Mouse (Mus musculus): ENCODE results near the gene Zfp879.

DNA sequence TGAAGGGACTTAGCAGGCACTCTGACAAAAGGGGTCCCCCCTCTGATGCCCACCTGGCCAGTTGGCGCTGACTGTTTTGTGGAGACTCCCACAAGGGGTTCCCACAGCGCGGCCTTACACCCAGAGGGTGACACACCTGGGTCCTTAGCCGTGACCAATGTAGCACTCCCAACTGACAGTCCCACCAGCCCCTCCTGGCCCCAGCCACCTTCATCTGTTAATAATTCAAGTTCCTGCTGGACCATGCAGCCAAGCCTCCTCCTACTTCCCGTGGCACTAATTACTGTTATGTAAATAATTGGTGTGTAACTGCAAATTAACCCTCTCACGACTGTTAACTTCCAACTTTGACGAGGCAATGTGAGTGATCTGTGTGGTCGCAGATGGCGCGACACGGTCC lies 43.7 kb downstream of the Zfp879 start:
- TF ChIP-seq CTCF (IDR thresholded peaks at IDR 0.05; ENCODE audit: low read depth, low read length) (no peak), POLR2A (IDR thresholded peaks at IDR 0.05; ENCODE audit: extremely low read depth, insufficient read depth, low read length) (no peak)

Data from liver, adult 2 months (tissue).